Mouse (Mus musculus) ovary, adult 18-20 months (tissue): Measurements from ENCODE around the gene Mrps27.
"Not testable (repeated sequence)": the region's sequence is repeated elsewhere in the genome, so short reads cannot be mapped to it uniquely, and the experiment has no call there.

ENCODE experiments used
- DNase-seq: peaks from one replicate; pipeline ENCODE4 v3.0.0; 2022; ENCODE audit warnings: low spot score, mixed read lengths

Mrps27 gene

GRCm38 (mm10) chr13:99344599-99345575 lies at the start of gene Mrps27, which contains the start of gene Ptcd2:
Gene Mrps27 (plus strand): TSS chr13:99344786.
Gene Ptcd2 (minus strand): TSS chr13:99344705.
- DNase-seq: peak; percentile 94

- no peak for DNase-seq
Measured at GRCm38 (mm10) chr13:99299921-99300320, 44.7 kb upstream of the Mrps27 start.

- DNase-seq: no peak
Measured at GRCm38 (mm10) chr13:99303846-99304245, 40.7 kb upstream of the Mrps27 start.

GRCm38 (mm10) chr13:99304365-99304764 lies 40.2 kb upstream of the Mrps27 start:
- DNase-seq: no peak

GRCm38 (mm10) chr13:99305186-99305585 lies 39.4 kb upstream of the Mrps27 start:
- DNase-seq: no peak

GRCm38 (mm10) chr13:99306164-99306563 lies 38.4 kb upstream of the Mrps27 start:
- no peak for DNase-seq

GRCm38 (mm10) chr13:99307930-99308359 lies 36.6 kb upstream of the Mrps27 start:
- no peak for DNase-seq

- DNase-seq: no peak
Measured at GRCm38 (mm10) chr13:99308393-99308792, 36.2 kb upstream of the Mrps27 start.

GRCm38 (mm10) chr13:99314098-99314497 lies 30.5 kb upstream of the Mrps27 start:
- DNase-seq: no peak

- DNase-seq: no peak
Measured at GRCm38 (mm10) chr13:99314657-99315181, 29.9 kb upstream of the Mrps27 start.

GRCm38 (mm10) chr13:99316366-99316765 lies 28.2 kb upstream of the Mrps27 start:
- DNase-seq: peak; percentile 10

- DNase-seq: no peak
Measured at GRCm38 (mm10) chr13:99317058-99317457, 27.5 kb upstream of the Mrps27 start.

GRCm38 (mm10) chr13:99320453-99320852 lies 24.1 kb upstream of the Mrps27 start:
- DNase-seq: no peak

- DNase-seq: not testable (repeated sequence)
Measured at GRCm38 (mm10) chr13:99322915-99323314, 21.7 kb upstream of the Mrps27 start.

- no peak for DNase-seq
Measured at GRCm38 (mm10) chr13:99323632-99324336, 20.8 kb upstream of the Mrps27 start.

- not testable (repeated sequence) for DNase-seq
Measured at GRCm38 (mm10) chr13:99324337-99324685, 20.3 kb upstream of the Mrps27 start.

- no peak for DNase-seq
Measured at GRCm38 (mm10) chr13:99331255-99331654, 13.3 kb upstream of the Mrps27 start.

- DNase-seq: no peak
Measured at GRCm38 (mm10) chr13:99337510-99337909, 7.1 kb upstream of the Mrps27 start.

GRCm38 (mm10) chr13:99341504-99341903 lies 3.1 kb upstream of the Mrps27 start:
- no peak for DNase-seq

- no peak for DNase-seq
Measured at GRCm38 (mm10) chr13:99343876-99344598, 549 bp upstream of the Mrps27 start.

GRCm38 (mm10) chr13:99350009-99350408 lies 5.4 kb downstream of the Mrps27 start:
- no peak for DNase-seq

GRCm38 (mm10) chr13:99351186-99351585 lies 6.6 kb downstream of the Mrps27 start:
- DNase-seq: no peak
